Mouse (Mus musculus) G1E-ER4 (cell line): Measurements from ENCODE around the gene Sephs2. TPM values are rescaled to one million over a fixed set of nuclear protein-coding genes. Genes with fewer than 3 reads are reported as not detected.

Experiments used
- GATA1 ChIP-seq: IDR thresholded peaks from one replicate; pipeline ENCODE4 v1.8.0; 2012; ENCODE audit warnings: low read length, inconsistent platforms
- polyA plus RNA-seq: library from polyadenylated mRNA; stranded (reverse); fragments of >175 nt; gene quantifications from 2 replicates; pipeline ENCODE4 v1.2.3, GENCODE M21; 2012

The Sephs2 gene
- polyA plus RNA-seq, 1 experiment, result 94.5 TPM

GRCm38 (mm10) chr7:127253821-127254769 is 19.8 kb downstream of the Sephs2 start:
- TF ChIP-seq GATA1, result no peak

DNA sequence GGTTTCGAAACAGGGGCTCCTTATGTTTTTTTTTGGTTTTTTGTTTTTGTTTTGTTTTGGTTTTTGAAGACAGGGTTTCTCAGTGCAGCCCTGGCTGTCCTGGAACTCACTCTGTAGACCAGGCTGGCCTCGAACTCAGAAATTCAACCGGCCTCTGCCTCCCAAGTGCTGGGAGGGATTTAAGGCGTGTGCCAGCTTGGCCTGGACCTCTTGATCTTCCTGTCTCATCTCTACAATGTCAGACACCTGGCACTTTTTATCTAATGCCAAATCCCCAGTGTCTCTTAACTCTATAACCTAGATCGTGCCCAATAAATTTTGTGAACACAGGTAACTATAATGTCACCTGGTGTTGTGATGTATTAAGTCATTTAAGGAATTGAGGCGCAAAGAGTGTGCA is 20.5 kb downstream of the Sephs2 start:
- no peak for TF ChIP-seq GATA1

DNA sequence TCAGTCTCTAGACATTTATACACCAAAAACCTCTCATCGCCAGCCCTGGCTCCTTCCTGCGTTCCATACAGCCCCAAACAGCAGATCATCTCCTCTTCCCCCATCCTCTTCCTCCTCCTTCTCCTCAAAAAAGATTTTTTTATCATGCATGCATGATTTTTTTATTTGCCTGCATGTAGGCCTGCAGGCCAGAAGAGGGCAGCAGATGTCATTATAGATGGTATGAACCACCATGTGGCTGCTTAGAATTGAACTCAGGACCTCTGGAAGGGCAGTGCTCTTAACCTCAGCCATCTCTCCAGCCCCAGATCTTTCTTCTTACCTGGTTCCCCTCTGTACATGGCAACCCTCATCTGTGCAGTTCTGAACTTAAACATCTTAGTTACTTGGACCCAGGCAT is 21.4 kb downstream of the Sephs2 start:
- TF ChIP-seq GATA1, result no peak

- TF ChIP-seq GATA1, result no peak
Measured at GRCm38 (mm10) chr7:127244658-127245510, 29.0 kb downstream of the Sephs2 start.

DNA sequence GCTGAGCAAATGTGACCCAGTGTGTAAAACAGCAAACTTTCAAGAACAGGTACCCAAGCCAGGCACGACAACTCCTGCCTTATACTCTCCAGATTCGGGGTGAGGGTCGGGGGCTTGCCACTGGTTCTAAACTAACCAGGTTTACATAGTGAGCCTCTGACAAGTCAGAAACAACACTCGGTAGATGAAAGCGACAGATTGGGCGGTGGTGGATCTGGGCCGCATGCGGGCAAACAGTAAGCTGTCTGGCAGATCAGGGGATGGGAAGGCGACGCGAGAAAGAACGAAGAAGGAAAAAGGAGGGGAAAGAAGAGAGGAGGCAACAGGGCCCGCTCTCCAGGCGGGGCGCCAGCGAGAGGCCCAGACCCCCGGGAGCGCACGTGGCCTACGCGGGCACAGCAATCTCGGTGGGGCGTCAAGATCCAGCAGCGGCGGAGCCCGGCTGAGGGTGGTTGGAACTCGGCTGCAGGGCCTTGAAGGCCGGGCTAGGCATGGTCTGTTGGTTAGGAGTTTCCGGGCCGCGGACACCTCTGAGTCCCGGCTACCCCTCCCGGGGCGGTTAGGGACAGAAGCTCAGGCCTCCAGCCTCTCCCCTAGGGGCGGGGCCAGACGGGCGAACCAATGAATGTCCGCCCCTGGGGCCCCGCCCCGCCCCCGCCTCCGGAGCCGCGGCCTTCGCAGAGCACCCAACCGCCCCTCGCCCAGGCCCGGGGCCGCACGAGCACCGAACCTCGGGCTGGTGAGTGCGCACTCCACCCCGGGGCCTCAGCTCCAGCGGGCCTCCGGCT is 29.8 kb downstream of the Sephs2 start, which contains the start of gene Zfp771:
Gene Zfp771 (plus strand): TSS at position 405 of the 788 bp plus-strand sequence.
- no peak for TF ChIP-seq GATA1

DNA sequence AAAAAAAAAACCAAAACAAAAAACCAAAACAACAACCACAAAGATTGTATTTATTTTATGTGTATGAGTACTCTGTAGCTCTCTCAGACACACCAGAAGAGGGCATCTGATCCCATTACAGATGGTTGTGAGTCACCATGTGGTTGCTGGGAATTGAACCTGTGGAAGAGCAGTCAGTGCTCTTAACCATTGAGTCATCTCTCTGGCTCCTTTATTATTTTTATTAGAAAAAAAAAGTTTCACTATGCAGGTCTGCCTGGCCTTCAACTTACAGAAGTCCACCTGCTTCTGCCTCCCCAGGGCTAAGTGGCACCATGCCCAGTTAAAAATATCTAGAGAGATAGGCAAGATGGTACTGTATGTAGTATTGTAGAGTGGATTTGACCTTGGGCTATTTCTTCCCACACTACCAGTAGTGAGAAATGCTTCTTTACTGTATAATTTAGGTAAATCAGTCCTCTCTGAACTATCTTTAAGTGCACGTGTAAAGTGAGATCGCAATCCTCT is 30.4 kb downstream of the Sephs2 start:
- no peak for TF ChIP-seq GATA1

GRCm38 (mm10) chr7:127234777-127235176 is 39.1 kb downstream of the Sephs2 start:
- TF ChIP-seq GATA1, result no peak

DNA sequence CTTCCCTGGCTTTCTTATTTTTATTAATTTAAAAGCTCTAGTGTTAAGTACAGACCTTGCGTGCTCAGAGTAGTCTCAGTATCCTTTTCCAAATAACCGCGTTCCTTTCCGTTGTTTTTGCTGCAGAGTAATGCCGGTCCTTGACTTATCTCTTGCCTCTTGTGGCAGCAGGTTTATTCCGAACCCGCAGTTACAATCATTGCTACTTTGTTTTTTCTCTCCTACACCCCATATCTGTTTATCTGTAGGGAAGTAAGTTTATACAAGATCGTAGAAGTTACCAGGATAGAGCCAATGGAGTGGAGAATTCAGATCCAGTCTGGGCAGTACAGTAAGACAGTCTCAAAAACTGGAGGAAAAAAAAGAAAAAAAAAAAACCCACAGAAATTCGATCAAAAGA is 40.1 kb downstream of the Sephs2 start:
- peak; percentile 19 for TF ChIP-seq GATA1

DNA sequence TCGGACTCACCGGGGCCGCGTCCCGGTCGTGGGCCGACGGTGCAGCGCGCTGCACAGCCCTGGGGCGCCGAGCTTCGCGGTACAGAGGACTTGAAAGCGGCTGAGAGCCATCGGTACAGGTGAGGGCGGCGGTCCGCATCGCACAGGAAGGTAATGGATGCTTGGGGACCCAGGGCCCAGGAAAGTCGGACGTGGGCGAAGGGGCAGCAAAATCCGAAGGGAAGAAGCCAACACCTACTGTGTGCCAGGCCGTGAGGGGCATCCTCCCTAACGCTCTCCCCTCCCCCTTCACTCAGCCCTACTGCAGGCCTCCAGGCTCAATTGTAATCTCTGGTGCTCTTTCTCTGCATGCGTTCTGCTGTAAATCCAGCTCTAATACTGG is 40.5 kb downstream of the Sephs2 start:
- TF ChIP-seq GATA1, result no peak

DNA sequence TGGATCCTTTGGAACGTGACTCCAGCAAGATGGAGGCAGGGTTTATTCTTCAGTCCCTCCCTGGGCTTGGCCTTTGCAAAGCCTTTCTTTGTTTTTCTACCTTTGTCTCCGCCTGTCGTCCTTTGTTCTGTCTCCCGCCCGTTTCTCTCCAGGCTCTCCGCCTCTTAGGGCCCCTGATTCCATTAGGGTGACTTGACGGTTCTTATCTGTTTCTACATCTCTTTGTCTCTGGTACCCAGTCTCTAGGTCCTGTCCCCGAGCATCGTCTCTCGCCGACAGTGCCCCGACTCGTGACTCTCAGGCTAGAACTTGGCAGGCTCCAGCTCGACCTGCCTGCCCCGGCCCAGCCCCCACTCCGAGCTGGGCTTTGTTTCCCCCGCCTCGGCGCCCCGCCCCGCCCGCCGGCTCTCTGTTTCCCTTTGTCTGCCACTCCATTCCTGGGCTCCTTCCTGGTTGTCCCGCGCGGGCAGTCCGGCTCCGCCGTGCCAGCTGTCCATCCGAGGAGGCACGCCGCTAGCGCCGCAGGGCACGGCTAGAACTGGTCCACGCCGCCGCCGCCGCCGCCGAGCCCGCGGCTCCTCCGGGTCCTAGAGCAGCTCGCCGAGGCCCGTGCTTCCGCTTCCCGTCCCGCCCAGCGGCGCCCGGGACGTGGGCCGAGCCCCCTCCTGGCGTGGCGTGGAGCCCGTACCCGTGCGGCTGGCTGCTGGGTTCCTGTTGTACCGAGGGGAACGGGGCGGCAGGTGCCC is 41.1 kb downstream of the Sephs2 start, which contains the start of the genes Zfp553 and Sept1:
Gene Zfp553 (plus strand): TSS at position 440 of the 746 bp plus-strand sequence.
Gene Sept1 (minus strand): TSS at position 509 of the 746 bp plus-strand sequence.
- TF ChIP-seq GATA1, result no peak

- no peak for TF ChIP-seq GATA1
Measured at GRCm38 (mm10) chr7:127231826-127232621, 41.8 kb downstream of the Sephs2 start.

DNA sequence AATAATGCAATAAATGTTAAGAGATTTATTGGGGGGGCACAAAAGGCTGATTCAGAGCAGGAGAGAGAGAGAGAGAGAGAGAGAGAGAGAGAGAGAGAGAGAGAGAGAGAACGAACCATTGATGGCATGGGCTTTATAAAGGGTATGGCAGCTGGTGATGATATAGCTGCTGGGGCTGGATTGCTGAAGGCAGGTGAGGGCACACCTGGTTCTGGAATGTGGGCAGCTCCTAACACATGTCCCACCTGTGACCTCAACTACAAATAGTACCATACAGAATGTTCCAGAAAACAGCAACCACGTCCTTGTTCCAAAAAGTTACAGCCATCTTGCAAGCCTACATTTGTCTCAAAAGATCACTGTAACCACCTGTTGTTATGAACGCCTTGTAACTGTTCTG is 42.5 kb downstream of the Sephs2 start:
- no peak for TF ChIP-seq GATA1

DNA sequence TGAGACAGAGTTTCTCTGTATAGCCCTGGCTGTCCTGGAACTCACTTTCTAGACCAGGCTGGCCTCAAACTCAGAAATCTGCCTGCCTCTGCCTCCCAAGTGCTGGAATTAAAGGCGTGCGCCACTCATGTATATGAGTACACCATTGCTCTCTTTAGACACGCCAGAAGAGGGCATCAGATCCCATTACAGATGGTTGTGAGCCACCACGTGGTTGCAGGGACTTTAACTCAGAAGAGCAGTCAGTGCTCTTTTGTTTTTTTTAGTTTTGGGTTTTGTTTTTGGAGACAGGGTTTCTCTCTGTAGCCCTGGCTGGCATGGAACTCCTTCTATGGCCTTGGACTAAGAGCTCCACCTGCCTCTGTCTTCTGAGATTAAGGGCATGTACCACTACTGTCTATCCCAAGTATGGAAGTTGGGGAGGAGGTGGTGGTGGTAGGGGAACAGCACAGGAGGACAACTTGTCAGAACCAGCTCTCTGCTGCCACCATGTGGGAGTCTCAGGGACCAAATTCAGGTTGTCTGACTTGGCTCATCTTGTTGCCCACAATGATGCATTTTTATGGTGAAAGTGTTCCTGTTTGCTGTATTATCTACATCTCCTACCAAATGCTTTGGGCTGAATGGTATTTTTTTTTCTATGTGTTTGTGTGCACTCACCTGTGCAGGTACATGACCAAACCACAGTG is 45.1 kb downstream of the Sephs2 start:
- TF ChIP-seq GATA1, result no peak
